Mouse (Mus musculus) induced T-regulatory cell, adult 2 months (primary cell): ENCODE results near the gene St6galnac3.

Source experiments
- DNase-seq: peaks from one replicate; pipeline ENCODE4 v3.0.0-alpha.2; 2012; ENCODE audit warnings: low read depth

St6galnac3 gene

GRCm38 (mm10) chr3:153733364-153734159 is 8.6 kb upstream of the St6galnac3 start:
- DNase-seq, result no peak

DNA sequence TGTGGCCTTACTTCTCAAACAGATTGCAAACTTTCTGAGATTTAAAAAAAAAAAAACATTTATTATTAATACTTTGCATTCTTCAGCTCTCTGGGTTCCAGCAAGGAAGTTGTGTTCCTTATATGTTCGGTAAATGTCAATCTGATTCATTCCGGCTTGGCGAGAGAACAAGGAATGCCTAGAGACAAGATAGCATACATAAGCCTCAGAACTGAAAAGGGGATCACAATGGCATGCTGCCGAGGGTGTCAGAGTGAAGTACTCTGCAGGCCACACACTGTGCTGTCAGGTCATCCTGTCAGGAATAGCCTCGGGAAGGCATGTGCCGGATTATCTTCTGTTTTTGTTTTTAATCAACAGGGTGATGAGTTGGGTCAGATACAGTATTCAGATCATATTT is 7.8 kb upstream of the St6galnac3 start:
- no peak for DNase-seq

- DNase-seq, result no peak
These were observed 7.1 kb upstream of the St6galnac3 start for GRCm38 (mm10) chr3:153732035-153732434.

GRCm38 (mm10) chr3:153728577-153728976 is 3.6 kb upstream of the St6galnac3 start:
- DNase-seq, result no peak

GRCm38 (mm10) chr3:153723467-153724079 is 1.4 kb downstream of the St6galnac3 start:
- peak; percentile 49 for DNase-seq

- no peak for DNase-seq
These were observed 3.4 kb downstream of the St6galnac3 start for GRCm38 (mm10) chr3:153721525-153721924.

DNA sequence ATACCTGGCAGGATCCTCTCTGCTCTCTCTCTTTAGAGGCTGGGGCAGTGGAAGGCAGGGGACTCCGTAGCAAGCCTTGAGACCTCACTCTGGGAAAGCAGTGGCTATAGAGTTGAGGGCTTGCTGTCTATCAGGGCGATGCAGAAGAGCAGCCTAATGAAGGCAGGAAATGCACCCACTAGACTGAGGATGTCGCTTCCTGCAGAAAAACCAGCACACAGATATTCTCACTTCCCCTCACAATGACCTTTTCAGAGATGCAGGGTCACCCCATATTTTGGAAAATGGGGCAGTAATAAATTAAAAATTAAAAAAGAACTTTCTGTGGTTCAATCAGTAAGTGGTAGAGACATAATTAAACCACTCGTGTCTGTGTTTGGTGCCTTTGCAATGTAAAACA is 4.1 kb downstream of the St6galnac3 start:
- DNase-seq, result peak; percentile 33

DNA sequence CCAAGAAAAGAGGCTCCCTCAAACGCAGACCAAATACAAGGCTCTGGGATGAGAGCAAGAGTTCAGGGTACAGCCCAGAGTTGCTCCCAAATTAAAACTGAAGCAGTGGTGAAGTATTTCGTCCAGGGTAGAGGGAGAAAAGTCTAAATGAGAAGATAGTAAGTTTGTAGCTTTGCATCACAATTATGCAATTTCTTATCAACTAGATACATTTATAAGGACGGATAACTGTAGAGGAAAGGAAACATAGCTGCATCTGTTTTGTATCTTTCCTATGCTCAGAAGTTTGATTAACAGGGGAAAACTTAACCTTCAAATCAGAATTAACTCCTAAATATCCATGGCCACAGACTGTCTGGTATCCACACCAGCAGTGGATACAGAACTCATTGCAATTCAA is 4.7 kb downstream of the St6galnac3 start:
- no peak for DNase-seq

DNA sequence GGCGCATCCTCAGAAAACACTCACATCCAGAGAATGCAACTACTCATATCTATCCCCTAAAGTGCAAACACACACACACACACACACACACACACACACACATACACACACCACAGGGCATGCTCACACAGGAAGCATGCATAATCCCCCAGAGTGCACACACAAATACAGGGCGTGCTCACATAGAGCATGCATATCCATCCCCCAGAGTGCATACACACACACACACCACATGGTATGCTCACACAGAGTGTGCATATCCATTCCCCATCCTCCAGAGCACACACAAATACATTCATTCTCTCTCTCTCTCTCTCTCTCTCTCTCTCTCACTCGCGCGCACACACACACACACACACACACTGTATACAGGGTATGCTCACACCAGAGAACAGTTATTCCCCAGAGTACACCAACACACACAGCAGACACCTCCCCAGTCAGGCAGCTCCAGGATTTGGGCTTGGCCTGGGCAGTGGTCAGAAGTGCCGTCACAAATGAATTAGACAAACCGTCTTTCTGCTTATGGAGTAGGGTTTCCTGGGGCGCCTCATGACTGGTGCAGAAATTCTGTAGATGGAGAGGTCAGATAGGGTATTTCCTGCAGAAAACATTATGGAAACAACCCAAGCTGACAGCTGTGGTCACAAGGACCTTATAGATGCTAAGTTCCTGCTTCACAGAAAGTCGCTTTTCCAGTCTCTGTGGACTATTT is 5.6 kb downstream of the St6galnac3 start:
- peak; percentile 37 for DNase-seq

- DNase-seq, result no peak
These were observed 6.2 kb downstream of the St6galnac3 start for GRCm38 (mm10) chr3:153718724-153719123.

GRCm38 (mm10) chr3:153717742-153718141 is 7.2 kb downstream of the St6galnac3 start:
- DNase-seq, result peak; percentile 23

- no peak for DNase-seq
These were observed 9.3 kb downstream of the St6galnac3 start for GRCm38 (mm10) chr3:153715646-153716045.

DNA sequence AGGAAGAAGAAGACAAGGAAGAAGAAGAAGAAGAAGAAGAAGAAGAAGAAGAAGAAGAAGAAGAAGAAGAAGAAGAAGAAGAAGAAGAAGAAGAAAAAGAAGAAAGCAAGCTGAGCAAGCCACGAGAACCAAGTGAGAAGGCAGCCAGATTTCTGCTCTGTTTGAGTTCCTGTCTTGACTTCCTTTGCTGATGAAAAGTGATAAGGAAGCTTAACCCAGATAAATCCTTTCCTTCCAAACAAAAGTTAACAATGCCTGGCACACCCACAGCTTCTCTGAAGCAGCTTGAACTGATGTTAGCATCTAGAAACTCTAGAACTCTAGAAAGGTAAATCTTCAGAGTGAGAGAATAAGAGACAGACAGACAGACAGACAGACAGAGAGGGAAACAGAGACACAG is 14.4 kb downstream of the St6galnac3 start:
- DNase-seq, result no peak

GRCm38 (mm10) chr3:153707687-153708086 is 17.3 kb downstream of the St6galnac3 start:
- DNase-seq, result no peak

DNA sequence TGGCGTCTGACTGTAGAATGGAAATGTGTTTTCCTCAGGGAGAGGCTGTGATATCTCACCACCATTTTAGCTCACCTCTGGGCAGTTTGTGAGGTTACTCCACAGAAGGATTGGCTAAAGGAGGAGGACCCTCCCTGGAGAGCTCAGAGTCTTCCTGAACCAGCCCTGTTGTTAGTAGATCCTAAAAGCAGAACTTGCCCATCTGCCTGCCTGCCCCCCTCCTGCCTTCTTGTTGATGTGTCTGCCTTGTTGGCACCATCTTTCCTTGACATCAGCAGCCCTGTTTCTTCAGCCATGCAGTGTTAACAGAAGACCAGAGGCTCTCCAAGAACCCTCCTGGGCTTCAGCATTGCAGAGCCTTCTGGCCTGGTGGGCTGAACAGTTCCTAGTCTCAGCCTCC is 18.1 kb downstream of the St6galnac3 start:
- no peak for DNase-seq

DNA sequence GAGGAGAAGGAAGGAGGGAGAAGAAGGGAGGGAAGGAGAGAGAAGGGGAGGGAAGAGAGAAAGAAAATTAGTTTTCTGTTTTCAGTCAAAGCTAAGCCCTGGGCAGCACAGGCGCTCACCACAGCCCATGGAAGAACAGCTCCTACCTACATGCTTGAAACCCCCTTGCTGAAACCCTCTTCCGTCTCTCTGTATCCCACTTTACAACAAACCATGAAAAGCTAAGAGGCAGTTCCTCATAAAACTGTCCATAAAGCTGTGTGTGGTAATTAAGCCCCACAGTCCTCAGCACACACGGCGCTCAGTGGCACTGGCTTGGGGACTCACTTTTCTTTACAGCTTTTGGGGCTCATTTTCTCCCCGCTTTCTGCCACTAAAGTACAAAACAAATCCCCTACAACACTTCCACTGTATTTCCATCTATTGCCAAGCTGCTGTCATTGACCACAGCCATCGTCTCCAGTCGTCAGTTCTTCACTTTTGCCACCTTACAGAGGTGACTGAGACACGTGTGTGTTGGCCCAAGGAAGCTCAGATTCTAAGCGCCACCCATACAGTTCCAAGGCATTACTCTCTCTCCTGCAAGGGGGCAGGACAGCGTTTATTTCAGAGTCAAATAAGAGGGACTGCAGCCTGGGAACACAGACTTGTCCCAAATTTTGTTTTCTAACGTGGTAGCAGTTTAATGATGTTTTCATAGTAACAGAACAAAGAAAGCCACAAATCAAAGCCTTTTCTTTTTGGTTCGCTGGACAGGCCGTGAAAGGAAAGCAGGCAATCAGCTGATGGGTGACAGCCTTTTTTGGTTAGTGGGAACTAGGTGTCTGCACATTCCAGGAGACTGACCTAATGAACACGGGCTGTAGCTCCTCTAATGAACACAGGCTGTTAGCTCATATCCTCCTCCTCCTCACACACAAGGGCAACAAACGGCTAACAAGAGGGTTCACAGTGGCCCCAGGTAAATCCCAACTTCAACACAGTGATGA is 22.9 kb downstream of the St6galnac3 start:
- no peak for DNase-seq

DNA sequence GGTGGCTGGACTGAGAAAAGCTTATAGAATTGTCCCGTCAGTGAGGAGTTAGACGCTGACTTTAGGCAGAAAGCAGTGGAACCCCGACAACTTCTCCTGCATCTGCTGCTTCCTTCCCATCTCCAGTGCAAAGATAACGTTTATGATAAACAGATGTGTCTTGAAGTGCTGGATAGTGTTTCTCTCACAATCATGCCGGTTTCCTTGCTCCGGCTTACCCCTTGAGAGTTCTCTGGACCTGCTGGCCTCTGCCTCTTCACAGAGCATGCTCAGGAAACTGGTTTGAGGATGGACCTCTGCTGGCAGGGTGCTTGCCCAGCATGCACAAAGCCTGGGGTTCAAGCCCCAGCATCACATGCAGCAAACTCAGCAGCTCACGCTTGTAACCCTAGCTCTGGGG is 23.8 kb downstream of the St6galnac3 start:
- DNase-seq, result no peak

DNA sequence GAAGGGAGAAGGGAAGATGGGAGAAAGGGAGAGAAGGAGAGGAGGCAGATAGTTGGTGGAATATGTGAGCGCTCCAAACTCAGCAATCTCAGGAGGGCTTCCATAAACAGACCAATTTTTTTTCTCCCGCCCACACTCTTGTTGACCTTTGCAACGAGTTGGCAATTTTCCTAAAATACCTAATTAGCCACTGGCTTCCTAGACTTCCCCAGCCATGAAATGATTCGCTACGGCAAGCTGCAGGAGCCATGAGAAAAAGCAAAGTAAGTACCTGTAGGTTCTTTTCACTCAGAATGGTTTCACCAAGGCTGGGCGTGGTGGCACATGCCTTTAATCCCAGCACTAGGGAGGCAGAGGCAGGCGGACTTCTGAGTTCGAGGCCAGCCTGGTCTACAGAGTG is 25.9 kb downstream of the St6galnac3 start:
- DNase-seq, result no peak

DNA sequence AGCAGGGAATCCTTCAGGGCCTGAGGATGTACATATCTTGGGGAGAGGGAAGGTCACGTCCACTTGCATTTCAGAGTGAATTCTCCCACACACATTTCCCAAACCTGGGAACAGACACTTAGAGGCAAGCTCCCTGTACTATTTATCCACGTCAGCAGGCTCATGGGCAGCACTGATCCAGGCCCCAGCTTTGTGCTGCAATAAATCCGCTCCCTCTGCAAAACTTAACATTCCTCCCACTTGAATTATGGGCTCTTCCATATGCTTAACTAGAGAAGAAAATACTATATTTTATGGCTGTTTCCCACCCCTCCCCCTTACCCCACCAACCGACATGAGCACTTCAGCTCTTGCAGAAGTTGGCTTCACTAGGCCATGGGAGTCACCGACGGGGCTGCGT is 32.0 kb downstream of the St6galnac3 start:
- no peak for DNase-seq

DNA sequence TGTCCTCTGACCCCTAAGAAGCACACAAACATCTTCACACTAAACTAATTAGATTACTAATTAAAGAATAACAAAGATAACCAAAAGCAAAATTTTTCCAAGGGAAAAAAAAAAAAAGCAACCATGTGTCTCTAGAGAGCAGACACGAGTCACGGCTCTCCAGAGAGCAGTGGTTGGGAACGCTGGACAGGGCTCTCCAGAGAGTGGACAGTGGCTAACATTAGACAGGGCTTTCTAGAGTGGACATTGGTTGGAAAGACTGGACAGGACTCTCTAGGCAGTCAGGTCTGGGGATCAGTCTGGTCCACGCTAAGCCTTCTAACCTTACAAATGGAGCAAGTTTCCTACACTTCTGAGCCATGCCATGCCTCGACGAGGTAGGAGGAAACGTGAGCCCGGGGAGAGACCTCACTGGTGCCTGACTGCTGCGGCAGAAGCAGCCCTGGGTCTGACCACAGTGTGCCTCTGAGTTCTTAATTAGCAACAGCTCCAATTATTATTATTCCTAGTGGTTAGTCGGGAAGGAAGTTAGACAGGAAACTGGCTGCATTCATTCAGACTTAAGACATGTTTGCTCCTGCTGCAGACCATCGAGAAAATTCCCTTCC is 32.7 kb downstream of the St6galnac3 start:
- DNase-seq, result no peak

DNA sequence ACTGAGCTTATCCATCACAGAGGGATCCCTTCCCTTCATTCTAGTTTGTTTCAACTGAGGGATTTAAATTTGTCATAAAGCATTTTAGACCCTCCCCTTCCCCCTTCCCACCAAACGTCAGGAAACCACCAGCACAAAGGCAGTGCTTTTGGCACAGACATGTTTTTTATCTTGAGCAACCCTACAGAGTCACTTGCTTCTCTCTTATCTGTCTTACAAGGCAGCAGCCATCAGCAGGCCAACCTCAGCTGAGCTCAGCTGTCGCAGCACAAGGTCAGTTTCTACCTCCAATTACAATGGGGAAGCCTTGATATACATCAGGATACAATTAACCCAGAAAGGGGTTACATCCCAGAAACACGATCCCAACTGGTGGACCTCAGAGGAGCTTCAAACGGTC is 33.4 kb downstream of the St6galnac3 start:
- DNase-seq, result no peak
